Mouse (Mus musculus) cerebellum, adult 9-10 months (tissue): Measurements from ENCODE around the gene Krt32.

Experiments
- DNase-seq: peaks from one replicate; pipeline ENCODE4 v3.0.0; 2022

The Krt32 gene

GRCm38 (mm10) chr11:100087861-100088260, at the start of gene Krt32:
Gene Krt32, minus strand, starts transcription at chr11:100088226.
- DNase-seq, result no peak

GRCm38 (mm10) chr11:100137693-100138092, 49.7 kb upstream of the Krt32 start:
- no peak for DNase-seq

GRCm38 (mm10) chr11:100136559-100136958, 48.5 kb upstream of the Krt32 start:
- no peak for DNase-seq

- DNase-seq, result no peak
Measured at GRCm38 (mm10) chr11:100135731-100136130, 47.7 kb upstream of the Krt32 start, which contains the start of gene Krt15. Gene Krt15, minus strand, starts transcription at chr11:100135928.

GRCm38 (mm10) chr11:100124901-100125300, 36.9 kb upstream of the Krt32 start:
- DNase-seq, result no peak

GRCm38 (mm10) chr11:100121466-100121865, 33.4 kb upstream of the Krt32 start, which contains the start of gene Krt13:
Gene Krt13, minus strand, starts transcription at chr11:100121566.
- no peak for DNase-seq

GRCm38 (mm10) chr11:100120331-100120730, 32.3 kb upstream of the Krt32 start:
- DNase-seq, result no peak

- DNase-seq, result no peak
Measured at GRCm38 (mm10) chr11:100113742-100114029, 25.7 kb upstream of the Krt32 start.

GRCm38 (mm10) chr11:100112935-100113741, 25.1 kb upstream of the Krt32 start:
- DNase-seq, result no peak

GRCm38 (mm10) chr11:100105576-100106122, 17.6 kb upstream of the Krt32 start, which contains the start of gene Krt36:
Gene Krt36, minus strand, starts transcription at chr11:100105626.
- no peak for DNase-seq

GRCm38 (mm10) chr11:100102693-100103429, 14.8 kb upstream of the Krt32 start:
- DNase-seq, result no peak

GRCm38 (mm10) chr11:100100391-100100790, 12.4 kb upstream of the Krt32 start:
- DNase-seq, result no peak

- DNase-seq, result no peak
Measured at GRCm38 (mm10) chr11:100097819-100098218, 9.8 kb upstream of the Krt32 start.

- no peak for DNase-seq
Measured at GRCm38 (mm10) chr11:100096141-100096540, 8.1 kb upstream of the Krt32 start, which contains the start of gene Krt35. Gene Krt35, minus strand, starts transcription at chr11:100096241.

GRCm38 (mm10) chr11:100088378-100089025, 476 bp upstream of the Krt32 start:
- no peak for DNase-seq

GRCm38 (mm10) chr11:100073873-100074272, 14.2 kb downstream of the Krt32 start:
- DNase-seq, result no peak

GRCm38 (mm10) chr11:100067293-100068036, 20.6 kb downstream of the Krt32 start:
- no peak for DNase-seq

- DNase-seq, result peak; percentile 19
Measured at GRCm38 (mm10) chr11:100066236-100067010, 21.6 kb downstream of the Krt32 start.

- no peak for DNase-seq
Measured at GRCm38 (mm10) chr11:100058875-100059274, 29.2 kb downstream of the Krt32 start.

GRCm38 (mm10) chr11:100055686-100056655, 32.1 kb downstream of the Krt32 start:
- no peak for DNase-seq
